Mouse (Mus musculus): ENCODE results near the gene Arl14ep.

Arl14ep gene

DNA sequence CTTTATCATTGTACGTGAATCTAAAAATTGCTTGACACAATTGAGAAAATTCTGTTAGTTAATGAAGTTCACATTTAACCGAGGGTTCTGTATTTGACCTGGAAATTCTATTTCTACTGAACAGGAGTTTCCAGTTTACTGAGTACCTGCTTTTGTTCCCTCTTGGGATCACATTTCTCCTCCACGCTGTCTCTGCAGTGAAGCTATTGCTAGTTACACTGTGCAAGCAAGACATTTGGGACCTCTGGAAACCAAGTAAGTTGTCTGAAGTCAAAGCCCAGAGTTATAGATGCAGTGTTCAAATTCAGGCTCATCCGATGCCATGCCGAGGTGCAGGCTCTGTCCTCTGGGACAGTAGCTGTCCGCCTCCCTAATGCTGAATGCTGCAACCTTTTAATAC, 19.2 kb downstream of the Arl14ep start:
- no peak for DNase-seq (ENCODE audit: low spot score in 2 of 2)

DNA sequence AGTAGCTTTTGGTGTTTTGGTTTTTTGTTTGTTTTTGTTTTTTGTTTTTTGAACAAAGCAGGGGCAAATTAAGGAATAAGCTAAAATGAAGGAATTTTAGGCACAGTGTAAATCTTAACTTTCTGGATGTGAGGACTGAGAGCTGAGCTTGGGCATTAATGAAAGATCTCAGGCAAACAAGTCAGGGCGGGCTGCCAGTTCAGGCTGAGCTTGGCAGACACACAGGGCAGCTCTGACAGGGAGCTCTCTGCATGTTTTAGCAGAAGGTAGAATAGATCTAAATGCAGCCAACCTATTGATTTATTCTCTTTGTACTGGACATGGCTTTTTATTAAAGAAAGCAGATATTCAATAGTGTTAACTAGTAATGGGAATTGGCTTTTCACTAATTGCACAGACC, 31.8 kb downstream of the Arl14ep start:
- DNase-seq (ENCODE audit: low spot score in 2 of 2): no peak

DNA sequence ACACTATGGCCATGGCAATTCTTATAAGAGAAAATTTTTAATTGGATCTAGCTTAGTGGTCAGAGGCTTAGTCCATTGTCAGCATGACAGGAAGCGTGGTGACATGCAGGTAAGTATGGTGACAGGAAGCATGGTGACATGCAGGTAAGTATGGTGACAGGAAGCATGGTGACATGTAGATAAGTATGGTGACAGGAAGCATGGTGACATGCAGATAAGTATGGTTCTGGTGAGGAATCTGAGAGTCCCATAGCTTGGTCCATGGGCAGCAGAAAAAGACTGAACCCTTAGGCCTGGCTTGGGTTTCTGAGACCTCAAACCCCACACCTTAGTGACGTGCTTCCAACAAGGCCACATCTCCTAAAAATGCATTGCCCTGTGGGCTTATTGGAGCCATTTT, 38.5 kb downstream of the Arl14ep start:
- DNase-seq (ENCODE audit: low spot score in 2 of 2): no peak

DNA sequence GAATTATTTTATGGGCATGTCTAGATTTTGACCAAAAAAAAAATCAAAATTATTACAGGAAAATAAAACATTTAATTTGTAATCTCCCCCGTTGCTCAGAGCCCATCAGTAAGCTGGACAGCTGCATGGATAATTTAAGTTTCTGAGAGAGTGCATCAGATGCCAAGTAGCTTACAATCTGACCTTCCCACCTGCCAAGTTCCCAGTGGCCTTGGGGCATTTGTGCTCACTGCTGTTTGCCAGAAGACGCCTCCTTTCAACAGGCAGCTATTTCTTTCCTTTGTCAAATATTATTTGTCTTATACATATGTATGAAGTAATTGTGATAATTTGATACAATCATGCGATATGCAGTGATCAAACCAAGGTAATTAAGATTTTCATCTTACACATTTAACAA, 44.3 kb downstream of the Arl14ep start:
- DNase-seq (ENCODE audit: low spot score in 2 of 2): no peak
